Mouse (Mus musculus) heart, postnatal 36 days (tissue): ENCODE measurements around the gene Tmem63c. TPM values are rescaled to one million over a fixed set of nuclear protein-coding genes. Genes with fewer than 3 reads are reported as not detected.

Experiments
- DNase-seq, 2 experiments: peaks; one replicate each; pipeline ENCODE4 v3.0.0; 2021 to 2022
- intact Hi-C: fragments of 180-260 bp; cut with DNase I; formaldehyde crosslinking; loops from one replicate; pipeline ENCODE4 v1.15.1; 2025
- total RNA-seq, 2 experiments: library from RNA; stranded (reverse); gene quantifications; 2 replicates each; pipeline ENCODE4 v1.2.3; 2021

The Tmem63c gene
- total RNA-seq, 2 experiments from 2014 or later: 0.25 TPM; not detected in 1

- DNase-seq: peak in 1 of 2 experiments; percentile 25
- intact Hi-C loops: loop anchor here (2.0 kb wide), 1 partner anchor 53 kb away; no protein-coding TSS in a partner anchor
These were observed 20.8 kb upstream of the Tmem63c start for GRCm38 (mm10) chr12:87000151-87000839.

DNA sequence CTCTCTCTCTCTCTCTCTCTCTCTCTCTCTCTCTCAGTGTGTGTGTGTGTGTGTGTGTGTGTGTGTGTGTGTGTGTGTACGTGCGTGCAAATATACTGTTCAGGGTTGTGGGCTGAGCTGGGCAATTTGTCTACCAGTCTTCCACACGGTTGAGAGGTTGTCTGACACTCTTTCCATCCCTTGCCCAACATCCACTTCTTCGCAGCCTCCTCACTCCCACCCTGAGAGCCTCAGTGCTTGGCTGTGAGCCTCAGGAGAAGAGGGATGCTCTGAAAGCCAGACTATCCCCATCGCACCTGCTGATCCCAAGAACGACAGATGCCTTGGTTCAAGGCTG, 20.3 kb upstream of the Tmem63c start:
- DNase-seq: no peak
- intact Hi-C loops: loop anchor here (2.0 kb wide), 1 partner anchor 52 kb away; no protein-coding TSS in a partner anchor

- no peak for DNase-seq
- intact Hi-C loops: no loop called here
These were observed 18.9 kb upstream of the Tmem63c start for GRCm38 (mm10) chr12:87002209-87002608.

DNA sequence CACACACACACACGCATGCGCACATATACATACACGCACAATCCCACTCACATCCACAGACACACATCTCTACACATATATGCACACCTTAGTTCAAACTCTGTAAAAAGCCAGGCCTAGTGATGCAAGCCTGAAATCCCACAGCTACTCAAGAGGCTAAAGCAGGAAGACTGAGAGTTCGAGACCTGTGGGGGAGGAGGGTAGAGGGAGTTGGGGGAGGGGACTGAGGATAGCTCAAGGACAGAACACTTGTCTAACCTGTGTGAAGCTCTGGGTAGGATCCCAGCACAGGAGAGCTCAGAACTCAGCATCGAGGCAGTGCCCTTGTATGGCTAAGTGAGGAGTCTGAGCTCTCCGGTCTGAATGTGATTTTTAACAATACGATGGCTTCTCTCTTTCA, 18.3 kb upstream of the Tmem63c start:
- intact Hi-C loops: no loop called here
- no peak for DNase-seq

GRCm38 (mm10) chr12:87003606-87004005, 17.5 kb upstream of the Tmem63c start:
- intact Hi-C loops: no loop called here
- DNase-seq: no peak

DNA sequence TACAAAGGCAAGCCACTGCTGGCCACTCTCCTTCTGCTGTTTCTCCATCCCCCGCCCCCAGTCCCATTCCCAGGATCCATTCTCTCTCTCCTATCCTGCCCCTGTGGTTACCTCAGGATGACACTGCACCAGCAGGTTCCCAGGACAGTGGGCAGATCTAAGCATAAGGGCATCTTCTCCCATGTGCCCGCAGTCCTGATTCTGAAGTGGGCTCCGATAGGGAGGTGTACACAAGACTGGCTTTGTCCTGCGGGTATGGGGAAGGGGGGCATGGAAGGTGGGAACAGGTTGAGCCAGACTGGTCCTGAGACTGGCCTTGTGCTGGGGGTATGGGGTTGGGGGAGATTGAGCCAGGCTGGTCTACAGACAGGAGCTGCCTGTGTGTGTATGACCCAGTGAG, 16.5 kb upstream of the Tmem63c start:
- DNase-seq: no peak
- intact Hi-C loops: no loop called here

- DNase-seq: peak in 1 of 2 experiments; percentile 24
- intact Hi-C loops: no loop called here
These were observed 4.1 kb upstream of the Tmem63c start for GRCm38 (mm10) chr12:87017041-87017440.

DNA sequence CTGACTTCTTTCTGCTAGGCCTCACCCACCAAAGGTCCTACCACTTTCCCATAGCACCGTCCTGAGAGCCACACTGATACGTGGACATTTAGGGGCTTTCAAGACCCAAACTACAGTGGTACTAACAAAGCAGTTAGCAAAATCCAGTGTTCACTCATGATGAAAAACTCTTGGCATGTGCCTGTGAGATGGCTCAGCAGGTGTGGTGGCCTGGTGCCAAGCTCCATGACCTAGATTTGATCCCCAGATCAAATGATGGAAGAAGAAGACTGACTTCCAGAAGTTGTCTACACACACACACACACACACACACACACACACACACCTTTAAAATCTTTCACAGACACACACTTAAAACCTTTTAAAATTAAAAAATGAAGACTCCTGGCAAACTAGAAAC, 2.4 kb upstream of the Tmem63c start:
- no peak for DNase-seq
- intact Hi-C loops: no loop called here

DNA sequence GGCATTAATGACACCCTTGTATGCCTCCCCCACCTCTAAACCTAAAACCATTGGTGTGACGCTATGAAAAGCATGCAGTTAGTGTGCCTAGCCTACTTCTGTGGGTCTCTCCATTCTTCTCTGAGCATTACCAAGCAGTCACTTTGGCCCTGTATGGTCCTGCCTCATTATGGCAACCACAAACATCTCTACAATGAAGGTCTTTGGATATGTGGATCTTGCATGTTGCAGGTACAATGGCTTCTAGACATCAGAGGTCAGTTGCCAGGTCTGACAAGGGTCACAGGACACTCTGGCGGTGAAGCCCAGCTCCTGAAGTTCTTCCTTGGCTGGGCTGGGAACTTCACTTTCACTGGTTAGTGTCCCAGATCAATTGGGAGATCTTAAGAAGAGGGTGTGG, 866 bp downstream of the Tmem63c start:
- DNase-seq: no peak
- intact Hi-C loops: no loop called here

DNA sequence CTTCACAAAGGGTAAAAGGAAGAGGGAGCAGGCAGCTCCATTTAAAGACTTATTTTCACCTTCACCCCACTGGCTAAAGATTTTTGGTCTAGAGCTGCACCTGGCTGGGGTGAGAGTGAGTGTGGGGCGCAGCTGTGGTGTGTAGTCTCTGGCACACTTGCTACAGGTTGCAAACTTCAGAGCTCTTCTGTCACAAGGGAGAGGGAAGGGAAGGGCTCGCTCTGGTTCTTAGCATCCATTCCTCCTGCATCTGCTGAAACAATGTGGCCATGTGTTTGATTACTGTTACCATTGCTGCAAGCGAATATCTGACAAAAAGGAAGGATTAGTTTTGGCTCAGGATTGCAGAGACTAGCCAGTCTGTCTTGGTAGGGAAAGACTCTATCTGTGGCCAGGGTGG, 2.3 kb downstream of the Tmem63c start:
- DNase-seq: no peak
- intact Hi-C loops: no loop called here

DNA sequence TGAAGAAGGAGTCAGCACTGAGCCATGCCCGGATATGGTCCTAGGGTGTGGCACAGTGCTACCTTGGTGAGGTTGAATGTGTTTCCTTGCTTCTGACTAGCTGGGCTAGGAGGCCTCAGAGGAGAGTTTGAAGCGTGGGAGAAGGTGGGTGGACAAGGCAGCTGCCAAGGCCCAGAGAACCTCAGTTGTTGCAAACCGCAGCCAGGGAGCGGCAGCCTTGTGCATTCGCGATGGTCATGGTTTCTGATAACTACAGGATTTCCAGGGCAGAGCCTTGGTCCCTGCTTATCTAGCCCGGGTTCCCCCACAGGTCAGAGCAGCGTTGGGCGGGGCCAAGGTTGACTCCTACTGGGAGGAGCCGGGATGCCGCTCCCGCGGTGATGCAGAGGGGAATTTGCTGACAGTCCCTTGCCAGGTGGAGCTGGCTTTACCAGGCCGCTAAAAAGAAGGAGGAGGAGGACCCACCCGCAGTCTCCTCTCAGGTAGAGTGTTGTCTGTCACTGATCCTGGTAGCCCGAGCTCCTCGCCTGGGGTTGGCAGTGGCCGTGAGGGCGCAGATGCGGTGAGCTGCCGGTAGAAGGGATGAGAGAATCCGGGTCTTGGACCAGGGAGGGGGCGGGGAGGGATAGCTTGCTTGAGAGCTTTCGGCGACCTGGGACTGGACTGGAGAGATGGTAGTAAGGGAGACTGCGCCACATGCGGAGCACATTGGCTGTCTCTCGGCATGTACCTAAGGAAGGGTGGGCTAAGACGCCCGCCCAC, 5.2 kb downstream of the Tmem63c start:
- intact Hi-C loops: no loop called here
- DNase-seq: no peak

- intact Hi-C loops: no loop called here
- DNase-seq: no peak
These were observed 5.7 kb downstream of the Tmem63c start for GRCm38 (mm10) chr12:87026871-87027240.

DNA sequence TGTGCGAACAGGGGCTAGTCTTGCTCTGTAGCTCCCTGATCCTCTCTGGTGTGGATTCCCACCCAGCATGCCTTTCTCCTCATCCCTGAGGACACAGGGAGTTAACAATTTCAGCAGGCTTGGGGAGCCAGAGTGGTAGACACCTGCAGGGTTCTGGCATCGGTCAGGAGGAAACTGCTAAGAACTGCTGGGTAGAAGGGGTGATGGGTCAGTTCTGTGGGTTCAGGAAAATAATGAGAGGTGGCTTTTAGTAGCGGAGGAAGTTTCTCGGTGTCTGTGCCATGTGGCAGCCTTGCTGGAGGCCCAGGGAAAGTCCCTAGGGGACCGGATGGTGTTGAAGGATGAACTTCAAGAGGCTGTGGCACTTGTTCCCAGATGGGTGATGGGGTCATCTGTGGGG, 6.3 kb downstream of the Tmem63c start:
- DNase-seq: no peak
- intact Hi-C loops: no loop called here

- DNase-seq: no peak
- intact Hi-C loops: no loop called here
These were observed 6.9 kb downstream of the Tmem63c start for GRCm38 (mm10) chr12:87028068-87028467.

DNA sequence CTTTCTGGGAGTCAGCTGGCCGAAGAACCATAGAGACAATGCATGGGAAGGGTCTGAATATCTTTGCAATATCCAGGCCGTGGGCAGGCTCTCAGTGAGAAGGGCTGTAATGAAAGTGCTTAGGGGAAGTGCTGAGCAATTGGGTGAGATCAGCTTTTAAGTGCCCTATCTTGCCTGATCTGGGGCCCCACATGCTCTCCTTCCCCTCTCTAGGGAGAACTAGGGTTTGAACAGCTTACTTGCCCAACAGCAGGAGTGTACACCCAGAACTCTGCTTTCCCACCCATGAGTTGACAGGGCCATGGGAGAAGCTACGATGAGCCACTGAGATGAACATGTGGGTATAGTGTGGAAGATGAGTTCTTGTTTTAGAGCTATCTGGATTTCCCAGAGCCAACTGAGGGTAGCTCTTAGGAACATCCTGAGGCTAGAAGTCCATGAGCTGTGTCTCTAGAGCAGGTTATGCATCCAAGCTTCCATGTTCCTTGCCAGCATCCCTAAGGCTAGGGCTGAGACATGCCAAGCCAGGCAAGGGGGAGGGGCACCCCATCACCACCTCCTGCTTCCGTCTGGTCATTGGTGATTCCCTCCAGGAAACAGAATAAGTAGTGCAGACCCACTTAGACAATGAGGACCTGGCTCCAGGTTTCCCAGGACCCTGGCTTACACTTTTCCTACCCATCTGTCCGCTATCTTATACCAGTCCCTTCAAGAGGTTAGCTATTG, 8.3 kb downstream of the Tmem63c start:
- DNase-seq: no peak
- intact Hi-C loops: no loop called here

DNA sequence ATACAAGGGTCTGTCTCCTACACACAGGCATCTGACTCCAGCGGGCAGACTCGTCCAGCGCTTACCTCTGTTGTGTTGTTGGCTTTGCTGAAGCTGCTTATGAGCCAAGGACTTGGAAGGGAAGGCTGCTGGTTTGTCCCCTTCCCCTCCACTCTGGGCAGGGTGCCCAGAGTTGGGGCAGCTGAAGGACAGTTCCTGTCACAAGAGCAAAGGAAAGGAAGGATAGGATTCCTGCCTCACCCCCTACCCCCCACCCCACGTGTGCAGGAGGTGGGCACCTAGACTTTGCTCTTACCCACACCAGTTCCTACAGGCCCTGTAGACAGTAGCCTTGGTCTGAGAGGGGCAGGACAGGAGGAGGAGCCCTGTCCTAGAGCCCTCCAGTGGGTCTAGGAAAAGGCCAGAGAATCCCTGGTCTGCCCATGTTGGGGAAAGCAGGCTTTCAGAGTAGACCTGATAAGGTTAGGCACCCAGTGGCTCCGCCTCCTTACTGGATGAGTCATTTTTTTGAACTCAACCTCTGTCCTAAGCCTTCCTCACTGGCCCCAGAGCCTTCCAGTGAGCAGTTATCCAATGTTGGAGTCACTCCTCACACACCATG, 10.1 kb downstream of the Tmem63c start:
- peak; percentile 33 to 53 for DNase-seq
- intact Hi-C loops: no loop called here

DNA sequence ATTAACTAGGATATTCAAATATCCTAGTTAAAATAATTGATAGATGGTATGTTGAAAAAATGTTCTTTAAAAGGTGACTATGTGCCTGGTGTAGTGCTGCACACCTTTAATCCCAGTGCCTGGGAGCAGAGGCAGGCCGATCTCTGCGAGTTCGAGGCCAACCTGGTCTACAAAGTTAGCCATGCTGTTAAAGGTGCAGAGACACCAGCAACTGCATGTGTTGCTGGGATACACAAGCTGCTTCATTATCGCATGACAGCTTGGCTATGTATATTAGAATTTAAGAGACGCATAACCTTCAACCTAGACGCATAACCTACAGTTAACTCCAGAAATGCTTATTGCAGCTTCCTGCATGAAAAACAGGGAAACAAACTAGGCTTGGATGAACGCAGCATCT, 15.5 kb downstream of the Tmem63c start:
- intact Hi-C loops: no loop called here
- DNase-seq: no peak

DNA sequence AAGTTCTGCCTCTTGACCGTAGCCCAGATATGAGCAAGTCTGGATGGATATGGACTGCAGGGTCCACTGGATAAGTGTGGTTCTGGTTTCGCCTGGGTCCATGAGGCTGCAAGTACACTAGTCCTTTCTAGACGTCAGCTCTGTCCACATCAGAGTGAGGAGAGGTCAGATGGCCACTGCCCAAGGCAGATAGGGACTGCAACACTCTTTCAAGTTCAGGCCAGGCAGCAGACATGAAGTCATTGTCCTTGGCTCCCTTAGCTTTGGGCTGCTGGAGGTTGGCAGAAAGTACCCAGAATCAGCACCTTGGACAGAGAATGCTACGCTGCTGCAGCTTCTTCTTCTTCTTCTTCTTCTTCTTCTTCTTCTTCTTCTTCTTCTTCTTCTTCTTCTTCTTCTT, 19.0 kb downstream of the Tmem63c start:
- intact Hi-C loops: no loop called here
- peak in 1 of 2 experiments; percentile 8 for DNase-seq

DNA sequence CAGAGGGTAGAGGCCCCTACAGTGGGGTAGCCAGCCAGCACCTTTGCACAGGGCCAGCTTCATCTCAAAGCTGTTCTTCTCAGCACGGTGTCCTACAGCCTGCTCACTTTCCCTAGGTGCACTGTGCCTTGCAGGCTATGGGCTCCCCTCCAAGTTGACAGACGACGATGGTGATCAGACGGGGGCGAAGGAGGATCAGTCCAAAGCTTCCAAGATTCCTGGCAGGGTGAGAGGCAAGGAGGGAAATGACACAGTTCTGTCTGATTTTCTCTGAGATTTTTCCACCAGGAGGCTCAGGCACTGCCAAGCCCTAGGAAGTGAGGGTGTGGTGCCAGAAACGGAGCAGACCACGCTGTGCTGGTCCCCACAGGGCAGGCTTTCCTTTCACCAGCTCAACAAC, 19.7 kb downstream of the Tmem63c start:
- no peak for DNase-seq
- intact Hi-C loops: no loop called here

DNA sequence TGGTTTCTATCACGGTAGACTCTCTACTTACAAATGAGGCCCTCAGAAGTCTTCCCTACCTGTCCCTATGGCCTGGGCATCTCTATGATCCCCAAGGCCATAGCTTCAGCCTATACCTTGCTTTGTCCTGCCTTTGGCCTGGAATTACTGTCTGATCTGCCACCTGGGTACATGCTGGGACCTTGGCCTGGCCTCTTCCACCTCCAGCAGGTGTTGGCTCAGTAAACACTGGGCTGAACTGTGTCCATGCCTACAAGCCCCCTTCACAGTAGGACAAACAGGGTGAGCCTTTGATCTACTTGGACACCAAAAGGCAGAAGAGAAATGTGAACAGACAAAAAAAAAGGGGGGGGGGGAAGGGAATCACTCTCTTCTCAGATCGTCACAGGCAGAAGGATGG, 21.3 kb downstream of the Tmem63c start:
- intact Hi-C loops: no loop called here
- DNase-seq: no peak

DNA sequence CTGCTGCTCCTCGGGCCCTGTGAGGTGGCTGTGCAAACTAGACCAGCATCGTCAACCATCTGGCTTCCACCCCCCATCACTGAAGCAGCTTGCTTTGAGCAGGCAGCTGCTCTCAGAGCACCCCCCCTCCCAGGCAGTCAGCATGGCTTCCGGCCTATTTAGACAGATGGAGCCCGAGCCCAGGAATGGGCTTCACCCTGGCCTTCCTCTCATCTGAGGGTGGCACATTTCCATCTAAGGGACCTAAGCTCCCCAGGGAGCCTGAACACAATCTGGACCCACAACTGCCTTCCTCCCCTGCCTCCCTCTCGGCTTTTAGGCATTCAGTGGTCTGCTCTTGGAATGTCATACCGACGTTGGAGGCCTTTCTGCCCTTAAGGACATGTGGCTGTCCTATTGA, 22.1 kb downstream of the Tmem63c start:
- intact Hi-C loops: no loop called here
- no peak for DNase-seq
